Mouse (Mus musculus): ENCODE data around the gene Vps53.

Vps53 gene

DNA sequence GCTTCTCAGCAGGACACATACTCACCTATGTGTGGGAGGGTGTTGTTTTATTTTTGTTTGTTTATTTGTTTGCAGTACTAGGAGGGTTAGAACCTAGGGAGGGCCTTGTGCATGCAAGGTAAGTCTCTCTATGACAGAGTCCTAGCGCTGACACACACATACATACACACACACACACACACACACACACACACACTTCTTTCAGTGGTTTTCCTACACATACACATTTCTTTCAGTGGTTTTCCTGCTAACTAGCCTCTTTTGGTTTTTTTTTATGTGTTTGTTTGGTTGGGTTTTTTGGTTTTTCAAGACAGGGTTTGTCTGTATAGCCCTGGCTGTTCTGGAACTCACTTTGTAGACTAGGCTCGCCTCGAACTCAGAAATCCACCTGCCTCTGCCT, 69.0 kb downstream of the Vps53 start:
- DNase-seq (ENCODE audit: low spot score in 2 of 2), result no peak

GRCm38 (mm10) chr11:76106551-76107496, 72.6 kb downstream of the Vps53 start:
- DNase-seq (ENCODE audit: low spot score in 2 of 2), result no peak

DNA sequence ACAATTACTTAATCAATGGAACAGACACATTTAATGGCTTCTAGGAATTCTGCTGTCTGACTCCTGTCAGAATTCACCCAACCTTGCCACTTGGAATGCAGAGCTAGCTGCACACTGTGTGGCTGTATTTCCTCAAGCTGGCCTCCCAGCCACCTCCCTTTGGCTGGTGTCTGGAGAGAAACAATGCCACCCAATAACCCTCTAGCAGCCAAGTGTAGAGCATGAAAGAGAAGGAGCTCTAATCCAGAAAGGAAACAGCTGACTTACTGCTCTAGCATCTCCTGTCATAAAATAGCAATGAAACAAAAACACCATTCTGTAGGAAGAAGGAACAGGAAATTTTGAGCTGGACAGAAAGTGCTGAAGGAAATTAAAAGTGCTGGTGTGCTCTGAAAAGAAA, 78.3 kb downstream of the Vps53 start:
- DNase-seq (ENCODE audit: low spot score in 2 of 2), result no peak

DNA sequence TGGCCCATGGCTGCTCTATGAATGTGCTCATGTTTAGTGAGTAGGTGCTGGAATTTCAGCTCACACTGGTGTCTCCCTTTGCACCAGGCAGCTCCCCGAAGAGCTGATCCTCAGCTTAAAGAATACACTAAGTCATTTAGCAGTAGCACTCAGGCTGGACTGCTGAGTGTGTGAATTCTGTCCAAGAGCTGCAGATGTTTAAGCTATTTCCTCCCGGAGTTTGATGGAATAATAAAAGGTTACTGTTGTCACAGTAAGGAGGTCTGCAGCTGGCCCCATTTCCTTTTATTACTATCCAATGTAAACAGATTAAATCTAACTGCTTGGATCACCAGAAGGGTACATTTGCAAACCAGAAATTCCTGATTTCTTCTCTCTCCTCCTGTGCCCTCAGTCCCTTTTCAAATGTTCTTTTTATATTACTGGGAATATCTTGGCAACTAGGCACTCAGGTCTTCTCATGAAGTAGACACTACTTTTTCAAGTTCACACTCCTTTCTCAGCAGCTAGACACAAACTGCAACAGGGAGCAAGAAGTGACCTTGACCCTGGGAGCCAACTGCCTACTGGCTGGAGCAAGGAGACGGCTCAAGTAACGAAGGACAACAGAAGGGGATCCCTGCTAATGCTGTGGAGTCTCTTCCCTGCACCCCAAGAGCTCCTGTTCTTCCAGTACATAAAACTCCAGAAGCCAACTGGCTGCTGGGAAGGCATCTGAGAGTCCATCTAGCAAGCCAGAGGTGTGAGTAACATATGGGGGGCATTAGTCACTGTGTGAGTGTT, 80.1 kb downstream of the Vps53 start:
- no peak for DNase-seq (ENCODE audit: low spot score in 2 of 2)

GRCm38 (mm10) chr11:76093610-76094009, 85.8 kb downstream of the Vps53 start:
- DNase-seq (ENCODE audit: low spot score in 2 of 2), result no peak

DNA sequence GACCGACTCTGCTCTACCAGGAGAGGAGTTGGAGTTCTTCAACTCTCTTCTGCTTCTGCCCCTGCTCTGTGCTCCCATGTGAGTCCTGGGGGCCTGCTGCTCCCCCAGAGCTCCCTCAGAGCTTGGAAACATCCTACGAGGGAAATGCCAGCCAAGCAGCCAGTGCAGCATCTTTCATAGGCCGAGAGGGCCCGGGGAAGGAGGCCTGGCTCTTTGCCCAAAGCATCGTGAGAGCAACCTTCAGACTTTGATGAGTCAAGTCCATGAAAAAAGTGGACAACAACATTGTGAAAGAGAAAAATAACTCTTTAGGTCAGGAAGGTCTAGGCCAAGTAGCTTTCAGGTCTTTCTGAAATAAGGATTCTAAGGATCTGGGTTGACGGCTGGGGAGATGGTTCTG, 89.7 kb downstream of the Vps53 start:
- DNase-seq (ENCODE audit: low spot score in 2 of 2), result no peak

- no peak for DNase-seq (ENCODE audit: low spot score in 2 of 2)
These were observed 90.9 kb downstream of the Vps53 start for GRCm38 (mm10) chr11:76088506-76088905.

- DNase-seq (ENCODE audit: low spot score in 2 of 2), result no peak
These were observed 93.4 kb downstream of the Vps53 start for GRCm38 (mm10) chr11:76085898-76086591.

DNA sequence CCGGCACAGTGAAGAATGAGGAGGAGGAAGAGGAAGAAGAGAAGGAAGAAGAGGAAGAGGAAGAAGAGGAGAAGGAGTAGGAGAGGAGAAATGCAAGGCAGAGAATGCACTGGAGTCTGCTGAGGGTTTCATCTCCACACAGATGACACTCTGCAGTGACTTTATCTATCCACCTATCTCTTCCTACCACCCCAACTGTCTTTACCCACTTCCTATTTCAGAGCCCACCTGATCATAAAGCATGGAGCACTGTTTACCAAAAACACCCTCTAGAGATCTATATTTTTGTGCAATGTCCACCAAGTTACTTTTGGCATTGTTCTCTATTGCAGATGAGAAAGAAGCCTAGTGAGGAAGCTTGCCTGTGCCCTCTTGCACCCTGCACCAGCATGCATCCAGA, 94.5 kb downstream of the Vps53 start:
- DNase-seq (ENCODE audit: low spot score in 2 of 2), result no peak

DNA sequence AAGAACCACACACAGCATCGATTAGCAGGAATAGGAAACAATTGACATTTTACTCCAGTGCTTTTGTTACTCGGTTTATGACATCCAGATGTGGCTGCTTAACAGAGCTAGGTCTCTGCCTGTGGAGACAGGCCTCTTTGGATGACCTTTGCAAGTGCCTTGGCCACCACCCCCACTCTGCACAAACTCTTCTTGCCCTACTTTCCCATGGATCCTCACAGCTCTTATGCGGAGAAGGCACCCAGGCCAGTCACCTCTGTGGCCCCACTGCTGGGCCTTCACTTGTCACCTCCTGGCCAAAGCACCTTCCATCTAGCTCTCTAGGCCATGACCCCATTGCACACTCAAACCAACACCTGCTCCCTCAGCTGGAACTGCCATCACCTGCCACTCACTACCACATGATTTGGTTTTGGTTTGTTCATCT, 95.5 kb downstream of the Vps53 start:
- no peak for DNase-seq (ENCODE audit: low spot score in 2 of 2)

DNA sequence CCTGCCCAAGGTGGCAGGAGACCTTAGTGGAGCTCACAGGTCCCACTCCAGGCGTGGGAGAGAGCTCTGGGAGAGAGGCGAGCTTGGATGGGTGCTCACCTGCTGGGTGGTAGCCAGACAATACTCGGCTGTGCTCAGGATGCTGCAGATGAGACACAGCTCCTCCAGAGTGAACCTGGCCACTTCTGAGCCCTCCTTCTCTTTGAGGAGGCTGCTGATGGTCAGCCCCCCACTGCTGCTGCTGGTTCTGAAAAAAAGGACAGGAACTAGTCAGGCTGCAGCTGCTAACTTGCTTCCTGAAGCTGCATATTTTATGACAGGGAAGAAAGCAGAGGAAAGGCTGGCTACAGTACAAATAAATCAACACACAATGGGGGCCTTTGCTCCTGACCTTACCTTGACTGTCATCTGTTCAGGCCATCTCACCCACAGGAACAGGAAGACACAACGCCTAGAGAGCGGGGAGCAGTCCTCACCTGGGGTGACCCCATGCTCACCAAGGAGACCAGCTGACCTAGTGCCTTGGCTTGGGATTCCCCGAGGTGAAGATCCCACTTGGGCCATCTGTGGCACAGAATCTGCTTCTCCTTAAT, 98.3 kb downstream of the Vps53 start:
- DNase-seq (ENCODE audit: low spot score in 2 of 2), result no peak

DNA sequence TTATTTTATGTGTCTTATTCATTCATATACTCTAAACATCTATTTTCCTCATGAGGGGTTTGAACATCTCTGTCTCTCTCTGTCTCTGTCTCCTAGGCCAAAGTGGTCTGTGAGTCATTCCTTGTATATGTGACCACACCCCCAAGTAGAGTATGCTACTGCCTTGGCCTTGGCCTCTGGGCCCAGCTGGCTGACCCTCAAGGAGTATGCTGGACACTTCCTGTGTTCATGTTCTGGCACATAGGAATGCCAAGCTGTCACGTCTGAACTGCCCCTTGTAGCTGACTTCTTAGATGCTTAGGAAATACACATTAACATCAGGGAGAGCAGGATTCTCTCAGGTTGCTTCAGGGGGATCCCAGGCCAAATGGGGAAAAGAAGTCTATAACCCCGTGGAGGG, 99.2 kb downstream of the Vps53 start:
- no peak for DNase-seq (ENCODE audit: low spot score in 2 of 2)

DNA sequence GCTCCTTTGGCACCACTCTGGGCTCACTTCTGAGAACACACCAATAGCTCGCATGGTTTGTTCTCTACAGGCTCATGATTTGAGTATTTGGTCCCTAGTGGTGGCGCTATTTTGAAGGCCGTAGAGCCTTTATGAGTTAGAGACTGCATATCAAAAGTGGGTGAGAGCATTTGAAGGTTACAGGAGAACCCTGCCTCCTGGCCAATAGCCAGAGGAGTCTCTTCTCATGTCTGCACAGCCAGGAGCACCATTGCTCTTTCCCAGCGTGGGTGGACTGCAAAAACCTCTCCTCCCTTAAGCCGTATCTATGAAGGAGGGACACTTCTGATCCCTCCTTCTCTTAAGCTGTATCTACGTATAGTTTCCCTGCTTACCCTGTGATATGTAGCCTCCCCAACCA, 102.1 kb downstream of the Vps53 start:
- no peak for DNase-seq (ENCODE audit: low spot score in 2 of 2)

DNA sequence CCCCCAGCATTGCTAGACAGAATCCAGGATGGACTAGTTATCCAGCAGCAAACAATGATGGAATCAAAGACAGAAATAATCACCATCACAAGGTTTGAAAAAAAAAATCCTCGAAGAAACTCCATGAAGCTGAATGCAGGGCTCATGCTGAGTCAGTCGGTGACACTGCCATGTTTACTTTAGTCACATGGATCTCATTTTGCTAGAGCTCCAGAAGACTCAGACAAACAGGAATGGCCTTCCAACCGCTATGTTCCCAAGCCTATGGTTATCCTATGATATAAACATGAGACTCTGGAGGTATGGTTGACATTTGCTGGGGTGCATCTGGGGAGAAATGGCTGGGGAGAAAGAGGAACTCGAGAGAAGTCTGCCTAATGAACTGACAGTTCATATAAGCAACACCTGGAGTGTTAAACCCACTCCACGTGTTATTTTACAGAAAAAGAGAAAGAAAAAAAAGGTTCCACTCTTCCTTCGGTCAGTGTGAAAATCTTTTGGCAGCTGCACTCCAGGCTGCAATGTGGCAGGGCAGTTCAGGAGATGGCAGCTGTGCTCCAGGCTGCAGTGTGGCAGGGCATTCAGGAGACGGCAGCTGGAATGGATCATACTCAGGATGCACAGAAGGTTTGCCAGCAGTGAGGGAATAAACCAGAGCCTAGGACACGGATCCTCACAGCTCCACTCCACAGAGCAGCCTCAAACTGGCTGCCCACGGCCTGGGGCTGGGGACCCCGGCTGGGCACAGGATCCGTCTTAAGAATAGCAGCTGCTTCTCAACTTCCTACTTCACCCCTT, 105.0 kb downstream of the Vps53 start:
- no peak for DNase-seq (ENCODE audit: low spot score in 2 of 2)

- DNase-seq (ENCODE audit: low spot score in 2 of 2), result no peak
These were observed 109.6 kb downstream of the Vps53 start for GRCm38 (mm10) chr11:76069816-76070215.

DNA sequence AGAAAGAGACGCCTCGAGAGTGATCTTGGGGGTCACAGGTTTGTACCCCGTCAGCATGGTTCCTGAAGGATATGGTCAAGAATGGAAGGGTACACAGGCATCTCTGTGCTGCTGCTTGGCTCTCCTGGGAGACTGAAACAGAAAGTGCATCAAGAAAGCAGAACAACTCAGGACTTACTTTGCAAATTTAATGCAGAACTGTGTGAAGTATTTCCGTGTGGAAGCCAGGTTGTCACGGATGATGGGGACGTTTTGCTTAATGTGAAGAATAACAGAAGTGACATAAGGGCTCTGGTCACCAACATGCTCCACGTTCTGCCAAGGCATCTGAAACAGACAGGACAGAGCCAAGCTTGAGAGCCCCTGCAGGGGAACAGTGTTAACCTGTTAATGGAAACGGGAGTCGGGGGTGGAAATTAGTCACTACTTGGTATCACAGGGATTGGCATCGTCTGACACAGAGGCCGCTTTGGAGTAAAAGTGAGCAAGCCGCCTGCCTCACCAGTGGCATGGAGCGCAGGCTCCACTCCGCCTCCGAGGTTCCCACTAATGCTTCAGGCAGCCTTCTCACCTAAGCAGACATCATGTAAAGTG, 112.8 kb downstream of the Vps53 start:
- DNase-seq (ENCODE audit: low spot score in 2 of 2), result no peak

DNA sequence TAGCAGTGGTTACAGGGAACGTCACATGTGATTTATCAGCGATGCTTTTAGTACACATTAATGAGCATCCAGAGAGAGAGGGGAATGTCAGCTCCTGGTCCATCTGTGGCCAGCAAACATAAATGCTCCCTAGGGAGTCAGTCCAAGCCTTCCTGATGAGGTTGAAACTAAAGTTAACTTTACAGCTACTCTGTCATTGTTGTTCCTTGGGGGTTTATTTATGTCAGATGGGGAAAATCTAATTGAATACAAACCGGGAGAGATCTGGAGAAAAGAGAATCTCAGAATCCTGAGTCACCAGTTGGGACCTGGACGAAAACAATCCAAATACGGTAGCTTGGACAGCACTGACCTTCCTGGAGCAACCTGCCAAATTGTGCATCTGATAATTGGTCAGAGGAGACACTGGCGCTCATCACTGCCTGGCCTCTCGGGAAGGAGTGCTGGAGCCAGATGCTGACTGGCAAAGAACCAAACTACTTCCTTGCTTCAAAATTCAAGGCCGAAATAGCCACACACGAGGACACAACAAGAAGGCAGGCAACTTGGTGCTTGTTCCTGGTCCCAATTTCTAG, 113.8 kb downstream of the Vps53 start:
- DNase-seq (ENCODE audit: low spot score in 2 of 2), result no peak

DNA sequence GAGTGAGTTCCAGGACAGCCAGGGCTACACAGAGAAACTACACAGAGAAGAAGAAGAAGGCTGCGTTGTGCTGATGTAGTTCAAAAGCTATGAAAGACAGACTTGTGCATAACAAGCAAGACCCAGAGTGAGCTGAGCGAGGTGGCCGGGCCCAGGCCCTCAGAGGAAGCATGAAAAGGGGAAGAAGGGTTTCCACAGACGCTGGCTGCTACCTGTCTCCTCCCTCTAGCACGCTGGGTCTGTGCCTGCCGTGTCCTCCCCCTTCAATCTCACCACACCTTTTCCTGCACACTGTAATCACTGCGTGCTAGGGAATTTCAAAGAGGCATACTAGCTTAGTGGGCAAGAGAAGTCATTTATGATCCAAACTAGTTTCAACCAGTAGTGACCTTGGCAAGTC, 115.0 kb downstream of the Vps53 start:
- DNase-seq (ENCODE audit: low spot score in 2 of 2), result no peak

GRCm38 (mm10) chr11:76060906-76061305, 118.5 kb downstream of the Vps53 start:
- no peak for DNase-seq (ENCODE audit: low spot score in 2 of 2)

DNA sequence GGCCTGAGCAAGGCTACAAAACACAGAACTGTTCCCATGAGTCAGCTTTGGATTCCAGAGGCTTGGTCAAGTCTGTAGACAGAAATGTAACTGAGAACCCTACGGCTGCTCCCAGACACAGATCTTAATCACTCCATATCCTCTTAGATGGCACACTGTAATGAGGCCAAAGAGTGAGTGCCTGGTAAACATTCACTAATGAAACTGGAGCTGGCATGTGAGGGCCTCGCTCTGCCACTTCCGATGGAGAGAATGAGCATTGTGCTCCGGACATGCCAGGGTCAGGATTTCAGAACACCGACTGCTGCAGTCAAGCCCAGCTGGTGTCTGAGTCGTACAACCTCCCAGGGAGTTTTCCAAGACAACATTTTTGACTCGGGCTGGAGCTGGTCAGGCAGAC, 119.5 kb downstream of the Vps53 start:
- no peak for DNase-seq (ENCODE audit: low spot score in 2 of 2)
